Mouse (Mus musculus) C2C12 (cell line): Measurements from ENCODE around the gene Rfng.

Experiments used
- CTCF ChIP-seq: IDR thresholded peaks from one replicate; pipeline ENCODE4 v1.5.1; 2011; ENCODE audit not compliant: control insufficient read depth, insufficient read depth, insufficient read length
- FOSL1 ChIP-seq: IDR thresholded peaks from one replicate; pipeline ENCODE4 v1.8.0; 2011; ENCODE audit warnings: mild to moderate bottlenecking, low read length; ENCODE audit not compliant: poor library complexity, insufficient read depth, severe bottlenecking
- MAX ChIP-seq: IDR thresholded peaks from one replicate; pipeline ENCODE4 v1.6.1; 2011; ENCODE audit warnings: mild to moderate bottlenecking, control low read depth
- MYOG ChIP-seq: IDR thresholded peaks from one replicate; pipeline ENCODE4 v1.6.1; 2011; ENCODE audit not compliant: control insufficient read depth, insufficient read length; ENCODE audit errors: extremely low read depth
- USF1 ChIP-seq: IDR thresholded peaks from one replicate; pipeline ENCODE4 v1.6.1; 2011; ENCODE audit warnings: low read depth, mild to moderate bottlenecking, control low read depth, moderate library complexity

DNA sequence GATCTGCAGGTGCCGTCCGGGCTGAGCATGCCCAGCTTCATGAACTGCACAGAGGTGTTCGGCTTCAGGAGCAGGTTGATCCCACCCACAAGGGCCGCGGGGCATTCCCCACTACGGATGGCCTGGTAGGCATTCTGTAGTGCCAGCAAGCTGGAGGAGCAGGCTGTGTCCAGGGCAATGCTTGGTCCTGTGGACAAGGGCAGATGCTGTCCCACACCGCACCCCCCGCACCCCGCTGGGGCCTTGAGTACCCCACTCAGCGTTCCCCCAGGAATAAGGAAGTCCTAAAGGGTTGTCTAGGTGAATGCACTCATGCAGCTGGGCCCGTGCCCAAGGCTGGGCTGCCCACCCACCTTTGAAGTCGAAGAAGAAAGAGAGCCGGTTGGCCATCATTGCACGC is 36.5 kb upstream of the Rfng start:
- TF ChIP-seq MAX (no peak), USF1 (no peak), CTCF (no peak), FOSL1 (no peak), MYOG (no peak)
